Mouse (Mus musculus): Measurements from ENCODE around the gene Slc26a10.

DNA sequence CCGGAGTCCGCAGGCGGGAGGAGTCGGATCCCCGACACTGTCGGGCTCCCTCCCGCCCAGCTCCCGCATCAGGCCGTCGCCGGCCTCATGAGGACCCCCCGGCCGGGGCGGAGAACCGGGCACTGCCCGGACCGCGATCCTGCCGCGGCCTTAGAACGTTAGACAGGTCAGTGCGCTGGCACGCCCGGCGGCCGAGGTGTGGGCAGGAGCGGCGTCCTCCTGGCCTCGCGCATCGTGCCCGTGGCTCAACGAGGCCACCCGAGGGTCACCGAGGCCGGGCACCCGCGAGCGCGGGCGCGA is 15.1 kb downstream of the Slc26a10 start:
- no peak for TF ChIP-seq CTCF (IDR thresholded peaks at IDR 0.05; ENCODE audit: low read depth, low read length)
- no peak for TF ChIP-seq GATA1 (IDR thresholded peaks at IDR 0.05; ENCODE audit: borderline replicate concordance, low read length)
- no peak for TF ChIP-seq POLR2AphosphoS5 (IDR thresholded peaks at IDR 0.05; ENCODE audit: insufficient replicate concordance, low read depth, low read length)
- TF ChIP-seq TAL1 (conservative IDR thresholded peaks at IDR 0.05; ENCODE audit: low read depth, low read length): no peak

Measured in G1E (cell line).